ENCODE assay signal across 1 mouse cellular context in the genomic region with DNA sequence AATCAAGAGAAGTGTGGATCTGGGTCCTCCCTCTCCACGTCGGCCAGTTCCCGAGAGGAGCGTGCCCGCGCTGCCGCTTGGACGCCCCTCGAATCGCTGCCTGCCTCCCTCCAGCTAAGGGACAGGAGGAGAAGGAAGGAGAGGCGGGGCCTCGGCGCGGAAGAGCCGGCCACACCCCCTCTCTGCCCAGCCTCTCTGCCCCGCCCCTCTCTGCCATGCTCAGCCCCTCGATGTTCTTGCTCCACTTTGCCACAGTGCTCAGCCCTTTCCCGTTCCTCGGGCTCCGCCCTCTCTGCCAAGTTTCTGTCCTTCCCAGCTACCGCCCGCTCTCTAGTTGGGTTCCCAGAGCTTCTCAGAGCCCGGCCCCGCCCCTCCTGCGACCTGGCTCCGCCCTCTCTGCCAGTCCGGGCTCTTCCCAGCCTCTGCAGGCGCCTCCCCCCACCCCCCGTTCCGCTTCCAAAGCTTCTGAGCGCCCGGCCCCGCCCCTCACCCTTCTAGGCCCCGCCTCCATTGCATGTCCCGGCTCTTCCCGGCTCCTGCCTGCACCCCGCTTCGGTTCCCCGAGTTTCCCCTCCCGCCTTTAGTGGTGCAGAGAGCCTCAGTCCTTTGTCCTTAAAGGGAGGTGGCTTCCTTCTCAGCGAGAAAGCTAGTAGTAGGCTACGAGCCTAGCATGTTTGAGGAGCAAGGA.
A peak's percentile ranks its signal among the peaks of the same experiment; 100 is the strongest.
TF ChIP-seq lines count a peak whose summit lies in the region.

Gene Prkra (minus strand): TSS at position 133 of the 688 bp plus-strand sequence.
Gene Pjvk (plus strand): TSS at position 594 of the 688 bp plus-strand sequence.

TF ChIP-seq in MEL, 35 proteins besides CTCF, POLR2A, EP300 and RAD21 (continued from another document):
- no peak for TF ChIP-seq MEF2A (IDR thresholded peaks at IDR 0.05; ENCODE audit: extremely low read depth, insufficient replicate concordance, low read depth, low read length, poor library complexity, severe bottlenecking)
- TF ChIP-seq TBP (IDR thresholded peaks at IDR 0.05; ENCODE audit: low read depth, low read length), result no peak
- peak; percentile 28; the same call in 1 of the 2 replicates for TF ChIP-seq NELFE (IDR thresholded peaks at IDR 0.05; ENCODE audit: low read depth, low read length)
- no peak for TF ChIP-seq SMC3 (IDR thresholded peaks at IDR 0.05; ENCODE audit: low read depth, low read length)
- TF ChIP-seq CHD1 (IDR thresholded peaks at IDR 0.05; ENCODE audit: low read depth, low read length), result no peak
- TF ChIP-seq MYC (IDR thresholded peaks at IDR 0.05; ENCODE audit: low read depth, low read length), result no peak
- peak; percentile 51; the same call in 1 of the 2 replicates for TF ChIP-seq MAX (IDR thresholded peaks at IDR 0.05; ENCODE audit: low read length)
- TF ChIP-seq UBTF (IDR thresholded peaks at IDR 0.05; ENCODE audit: borderline replicate concordance, insufficient read depth, low read depth, low read length), result no peak
- no peak for TF ChIP-seq MAFK (IDR thresholded peaks at IDR 0.05; ENCODE audit: borderline replicate concordance, low read depth, low read length)
- TF ChIP-seq MYB (IDR thresholded peaks at IDR 0.05; ENCODE audit: low read depth, low read length), result no peak
- no peak for TF ChIP-seq GABPA (IDR thresholded peaks at IDR 0.05; ENCODE audit: low read depth, low read length)
- TF ChIP-seq HCFC1 (IDR thresholded peaks at IDR 0.05; ENCODE audit: low read depth, low read length), result no peak
- TF ChIP-seq MAZ (IDR thresholded peaks at IDR 0.05; ENCODE audit: low read depth, low read length), result peak; percentile 21; the same call in 1 of the 2 replicates
- no peak for TF ChIP-seq ZNF384 (IDR thresholded peaks at IDR 0.05; ENCODE audit: low read depth, low read length)
- TF ChIP-seq ZC3H11A (IDR thresholded peaks at IDR 0.05; ENCODE audit: low read depth, low read length), result no peak
- TF ChIP-seq RCOR1 (IDR thresholded peaks at IDR 0.05; ENCODE audit: low read depth, low read length), result no peak
- no peak for TF ChIP-seq USF1 (IDR thresholded peaks at IDR 0.05; ENCODE audit: low read depth, low read length)
- TF ChIP-seq ETS1 (IDR thresholded peaks at IDR 0.05; ENCODE audit: low read depth, low read length), result no peak
- TF ChIP-seq ZMIZ1 (IDR thresholded peaks at IDR 0.05; ENCODE audit: low read depth, low read length), result no peak
- no peak for TF ChIP-seq E2F4 (IDR thresholded peaks at IDR 0.05; ENCODE audit: borderline replicate concordance, low read depth, low read length)
- TF ChIP-seq TAL1 (IDR thresholded peaks at IDR 0.05; ENCODE audit: low read length), result no peak
- no peak for TF ChIP-seq USF2 (IDR thresholded peaks at IDR 0.05; ENCODE audit: borderline replicate concordance in 1 of 2, insufficient read depth in 1 of 2, low read depth in 1 of 2, low read length in 2 of 2)
- peak; percentile 50; the same call in 1 of the 2 replicates for TF ChIP-seq MXI1 (IDR thresholded peaks at IDR 0.05; ENCODE audit: low read depth, low read length)
